Mouse (Mus musculus) E14TG2a.4 (cell line): ENCODE measurements at regions not wholly inside any gene's neighbourhood (a gene's known extent, or its start where the extent isn't known, plus 50 kb on each side); places are given as distances from the start of the nearest gene placed in this dataset.

Experiments
- H3K27me3 ChIP-seq: 2 replicates; pipeline ENCODE4 v1.6.1; 2014; ENCODE audit warnings: low read length, control low read depth; ENCODE audit not compliant: insufficient read depth
- H3K36me3 ChIP-seq: 2 replicates; pipeline ENCODE4 v1.6.1; 2014; ENCODE audit warnings: low read length, control low read depth; ENCODE audit not compliant: insufficient read depth
- H3K4me1 ChIP-seq: replicated peaks from 2 replicates; pipeline ENCODE4 v1.6.1; 2014; ENCODE audit warnings: low read depth, low read length, control low read depth
- H3K4me3 ChIP-seq: replicated peaks from 2 replicates; pipeline ENCODE4 v1.5.1; 2014; ENCODE audit warnings: mild to moderate bottlenecking, low read length
- H3K9me3 ChIP-seq: 2 replicates; pipeline ENCODE4 v1.6.1; 2014; ENCODE audit warnings: low read length, control low read depth
- CTCF ChIP-seq: conservative IDR thresholded peaks from 2 replicates; pipeline ENCODE4 v1.5.1; 2014; ENCODE audit warnings: low read length
- NANOG ChIP-seq: IDR thresholded peaks from 2 replicates; pipeline ENCODE4 v1.6.1; 2014; ENCODE audit warnings: borderline replicate concordance, low read length, mixed read lengths
- POU5F1 ChIP-seq: IDR thresholded peaks from 2 replicates; pipeline ENCODE4 v1.6.1; 2014; ENCODE audit warnings: low read length, borderline replicate concordance

GRCm38 (mm10) chr8:78930610-78931397 is 97.4 kb upstream of the Zfp827 start:
- Histone ChIP-seq H3K27me3 (no peaks in the 10 kb centered on the region), H3K4me1 (no peaks in the 10 kb centered on the region), H3K36me3 (no peaks in the 10 kb centered on the region), H3K4me3 (no peak overlapping the region), H3K9me3 (no peaks in the 10 kb centered on the region)
- no peak for TF ChIP-seq CTCF
- no peak for TF ChIP-seq POU5F1
- no peak for TF ChIP-seq NANOG

GRCm38 (mm10) chr8:78932069-78932468 is 96.2 kb upstream of the Zfp827 start:
- Histone ChIP-seq H3K36me3 (no peaks in the 10 kb centered on the region), H3K4me1 (no peaks in the 10 kb centered on the region), H3K27me3 (no peaks in the 10 kb centered on the region), H3K9me3 (no peaks in the 10 kb centered on the region), H3K4me3 (no peak overlapping the region)
- TF ChIP-seq POU5F1, result no peak

- Histone ChIP-seq H3K9me3 (no peaks in the 10 kb centered on the region), H3K4me3 (no peak overlapping the region), H3K4me1 (no peaks in the 10 kb centered on the region), H3K36me3 (no peaks in the 10 kb centered on the region), H3K27me3 (0 out of 2 replicates have a peak, but pooled peaks cover 2% of the 10 kb centered on the region)
- TF ChIP-seq CTCF (no peak), NANOG (no peak), POU5F1 (no peak)
These were observed 88.2 kb upstream of the Zfp827 start for GRCm38 (mm10) chr8:78940049-78940448.

GRCm38 (mm10) chr8:78941558-78941957 is 86.7 kb upstream of the Zfp827 start:
- Histone ChIP-seq H3K36me3 (no peaks in the 10 kb centered on the region), H3K9me3 (no peaks in the 10 kb centered on the region), H3K4me3 (no peak overlapping the region), H3K27me3 (0 out of 2 replicates have a peak, but pooled peaks cover 2% of the 10 kb centered on the region), H3K4me1 (no peaks in the 10 kb centered on the region)
- no peak for TF ChIP-seq CTCF
- no peak for TF ChIP-seq POU5F1
- no peak for TF ChIP-seq NANOG

GRCm38 (mm10) chr8:78944367-78944766 is 83.9 kb upstream of the Zfp827 start:
- Histone ChIP-seq H3K9me3 (no peaks in the 10 kb centered on the region), H3K36me3 (no peaks in the 10 kb centered on the region), H3K27me3 (0 out of 2 replicates have a peak, but pooled peaks cover 2% of the 10 kb centered on the region), H3K4me3 (no peak overlapping the region), H3K4me1 (no peaks in the 10 kb centered on the region)
- TF ChIP-seq CTCF (no peak), POU5F1 (no peak), NANOG (no peak)

- H3K9me3 ChIP-seq, result no peaks in the 10 kb centered on the region
- H3K4me3 ChIP-seq, result no peak overlapping the region
- H3K27me3 ChIP-seq, result 0 out of 2 replicates have a peak, but pooled peaks cover 2% of the 10 kb centered on the region
- H3K36me3 ChIP-seq, result no peaks in the 10 kb centered on the region
- TF ChIP-seq POU5F1 (no peak), NANOG (no peak), CTCF (no peak)
- H3K4me1 ChIP-seq, result no peaks in the 10 kb centered on the region
These were observed 82.6 kb upstream of the Zfp827 start for GRCm38 (mm10) chr8:78945607-78946006.

- Histone ChIP-seq H3K9me3 (no peaks in the 10 kb centered on the region), H3K27me3 (0 out of 2 replicates have a peak, but pooled peaks cover 2% of the 10 kb centered on the region), H3K36me3 (no peaks in the 10 kb centered on the region), H3K4me1 (no peaks in the 10 kb centered on the region), H3K4me3 (no peak overlapping the region)
- TF ChIP-seq CTCF (no peak), NANOG (no peak), POU5F1 (no peak)
These were observed 82.2 kb upstream of the Zfp827 start for GRCm38 (mm10) chr8:78946085-78946484.

GRCm38 (mm10) chr8:78975034-78975433 is 53.2 kb upstream of the Zfp827 start:
- Histone ChIP-seq H3K4me3 (no peak overlapping the region), H3K36me3 (no peaks in the 10 kb centered on the region), H3K4me1 (peaks cover 6% of the 10 kb centered on the region; the same call in 1 of the 2 replicates), H3K27me3 (no peaks in the 10 kb centered on the region), H3K9me3 (no peaks in the 10 kb centered on the region)
- TF ChIP-seq NANOG (no peak), CTCF (no peak), POU5F1 (no peak)
